Mouse (Mus musculus): ENCODE results near the gene Colq. TPM values are rescaled to one million over a fixed set of nuclear protein-coding genes. Genes with fewer than 3 reads are reported as not detected.

Colq gene
- 12.7 TPM for polyA plus RNA-seq (2017; shearing (Covaris generic))

DNA sequence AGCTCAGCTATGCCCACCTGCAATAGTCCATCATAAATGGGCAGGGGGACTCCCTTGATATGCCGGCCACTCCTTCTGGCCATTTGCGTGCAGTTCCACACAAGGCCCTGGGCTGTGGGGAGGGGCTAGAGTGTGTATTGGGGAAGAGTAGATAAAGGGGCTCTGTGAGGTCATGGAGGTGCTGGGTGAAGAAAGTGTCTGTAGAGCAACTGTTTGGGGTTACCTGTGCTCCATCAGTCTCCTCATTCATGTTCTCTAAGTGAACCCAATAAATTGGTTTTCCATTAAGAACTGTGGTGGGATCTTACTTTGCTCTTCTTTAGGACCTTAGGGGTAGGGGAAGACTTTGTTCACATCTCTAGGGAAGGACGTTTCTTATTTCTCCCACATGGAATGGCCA is at the start of gene Colq:
Gene Colq (minus strand): TSS at position 101 of the 400 bp plus-strand sequence.

DNA sequence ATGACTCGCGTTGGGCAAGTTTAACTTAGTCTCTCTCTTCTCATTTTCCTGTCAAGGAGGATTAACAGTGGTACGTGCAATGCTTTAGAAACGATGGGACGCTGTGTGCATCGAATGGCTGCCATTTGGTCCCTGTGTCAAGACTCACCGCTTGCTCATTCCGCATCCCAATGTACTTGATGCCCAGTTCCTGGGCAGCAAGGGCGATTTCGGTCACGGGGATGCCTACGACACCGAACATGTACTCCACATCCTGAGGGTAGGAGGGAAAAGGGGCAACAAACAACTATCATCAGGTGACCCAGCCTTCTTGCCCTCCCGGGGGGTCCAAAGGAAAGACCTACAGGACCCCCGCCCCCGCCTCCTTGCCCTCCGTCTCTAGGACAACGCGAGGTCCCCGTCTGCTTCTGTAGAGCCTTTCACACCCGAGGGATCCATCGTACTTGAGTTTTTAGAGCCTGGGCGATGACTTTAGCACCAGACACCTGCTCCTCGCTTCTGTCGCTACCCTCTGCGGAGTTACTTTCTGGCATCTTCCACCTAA is 49.3 kb upstream of the Colq start, which contains the start of gene Gm49387:
Gene Gm49387 (minus strand): TSS at position 533 of the 544 bp plus-strand sequence.

GRCm38 (mm10) chr14:31494975-31495455 is 96.1 kb downstream of the Colq start, which contains the start of gene Mettl6:
Gene Mettl6, minus strand, starts transcription at chr14:31495040.

GRCm38 (mm10) chr14:31494349-31494974 is 96.7 kb downstream of the Colq start, which contains the start of gene Eaf1:
Gene Eaf1, plus strand, starts transcription at chr14:31494399.

Other genes with a start within 250 kb of the Colq start
- 24.7 TPM for gene Sh3bp5, start 155.3 kb downstream of the Colq start, polyA plus RNA-seq (2017; shearing (Covaris generic))
- 25.4 TPM for gene Eaf1, start 96.9 kb downstream of the Colq start, polyA plus RNA-seq (2017; shearing (Covaris generic))
- gene Mettl6, start 96.3 kb downstream of the Colq start, polyA plus RNA-seq (2017; shearing (Covaris generic)) = 74.8 TPM
- gene Gm49387, start 49.5 kb upstream of the Colq start, polyA plus RNA-seq (2017; shearing (Covaris generic)) = not detected
- 28.1 TPM for gene Btd, start 49.7 kb upstream of the Colq start, polyA plus RNA-seq (2017; shearing (Covaris generic))
- 37.0 TPM for gene Hacl1, start 49.9 kb upstream of the Colq start, polyA plus RNA-seq (2017; shearing (Covaris generic))
- gene Ankrd28, start 239.3 kb upstream of the Colq start, polyA plus RNA-seq (2017; shearing (Covaris generic)) = 11.5 TPM